ENCODE assay signal across 7 mouse cellular contexts in genomic region chr1:87213735-87214704, GRCm38 (mm10). TPM values are rescaled to one million over a fixed set of nuclear protein-coding genes. Genes with fewer than 3 reads are reported as not detected.
DNase-seq lines count a peak whose midpoint lies in the region; ATAC-seq lines count a peak whose summit lies in the region.

Eif4e2 (plus strand) TSS chr1:87213914.

- ATAC-seq in intestine, embryonic 16.5 days = peak; percentile 98
- ATAC-seq in midbrain, embryonic 11.5 days (ENCODE audit: low FRiP score) = peak; percentile 98

- H3K27me3 ChIP-seq in intestine, embryonic 16.5 days (replicated peaks; ENCODE audit: control insufficient read depth, insufficient read depth, low read length) = no peaks in the 10 kb centered on the region
- H3K27me3 ChIP-seq in midbrain, embryonic 11.5 days (ENCODE audit: control insufficient read depth, insufficient read depth, low read length) = no peaks in the 10 kb centered on the region

- under 1% methylated on average over 85 of the region's 99 CpGs for WGBS in intestine, embryonic 16.5 days
- WGBS in midbrain, embryonic 11.5 days = under 1% methylated on average over 88 of the region's 99 CpGs

- peak within 1 kb of the TSS; percentile 99 for H3K9ac ChIP-seq in intestine, embryonic 16.5 days (ENCODE audit: low read depth, low read length)
- H3K9ac ChIP-seq in midbrain, embryonic 11.5 days (ENCODE audit: low read length) = peak within 1 kb of the TSS; percentile 95

- H3K4me2 ChIP-seq in intestine, embryonic 16.5 days (ENCODE audit: low read depth, low read length) = peak within 1 kb of the TSS; percentile 73
- peak within 1 kb of the TSS; percentile 67 for H3K4me2 ChIP-seq in midbrain, embryonic 11.5 days

- H3K36me3 ChIP-seq in intestine, embryonic 16.5 days (ENCODE audit: control insufficient read depth, insufficient read depth, low read length) = 0 out of 2 replicates have a peak, but pooled peaks cover 3% of the 10 kb centered on the region
- no peaks in the 10 kb centered on the region for H3K36me3 ChIP-seq in midbrain, embryonic 11.5 days (ENCODE audit: control insufficient read depth, insufficient read depth, low read length)

- peak within 1 kb of the TSS; percentile 84 for H3K4me3 ChIP-seq in intestine, embryonic 16.5 days (ENCODE audit: low read length)
- peak within 1 kb of the TSS; percentile 82 for H3K4me3 ChIP-seq in midbrain, embryonic 11.5 days (ENCODE audit: low read depth, low read length)

- intact Hi-C loops in left cerebral cortex, postnatal 36 days (cut with DNase I) = no loop called here

- no peaks in the 10 kb centered on the region for H3K9me3 ChIP-seq in intestine, embryonic 16.5 days (ENCODE audit: control insufficient read depth, low read length)
- no peaks in the 10 kb centered on the region for H3K9me3 ChIP-seq in midbrain, embryonic 11.5 days (ENCODE audit: control insufficient read depth, low read length)

- peak; percentile 90 for DNase-seq in adrenal gland, adult 8-10 months
- peak; percentile 95 for DNase-seq in embryo, embryonic 9.5 days (ENCODE audit: extremely low spot score)
- DNase-seq in gastrocnemius, postnatal 4 days (ENCODE audit: low spot score in 2 of 2) = peak; percentile 85 to 96
- peak; percentile 89 to 91 for DNase-seq in left cerebral cortex, postnatal 36 days (ENCODE audit: low spot score in 2 of 2)
- peak; percentile 98 for DNase-seq in midbrain, embryonic 11.5 days (ENCODE audit: low spot score, missing footprints)
- peak; percentile 93 for DNase-seq in skeletal muscle tissue, adult 2 months (ENCODE audit: low read depth, low spot score)

- peak within 1 kb of the TSS; percentile 99 for H3K27ac ChIP-seq in intestine, embryonic 16.5 days (ENCODE audit: low read length)
- H3K27ac ChIP-seq in midbrain, embryonic 11.5 days (ENCODE audit: low read depth, low read length) = peak within 1 kb of the TSS; percentile 98

- H3K4me1 ChIP-seq in intestine, embryonic 16.5 days (ENCODE audit: control insufficient read depth, insufficient read depth, low read length) = peaks cover 20% of the 10 kb centered on the region
- peaks cover 16% of the 10 kb centered on the region for H3K4me1 ChIP-seq in midbrain, embryonic 11.5 days (ENCODE audit: control insufficient read depth, insufficient read depth, low read length)

RNA-seq across cellular contexts. Expression of gene Eif4e2, which starts in this region (rescaled TPM):
- total RNA-seq in adrenal gland, adult 8-10 months (2022) = 10 to 100 TPM; 69.8 to 78.4 (median 73.4) TPM
- total RNA-seq in gastrocnemius, postnatal 4 days (2021) = 100 to 1,000 TPM; 107 to 110 TPM
- polyA plus RNA-seq in intestine, embryonic 16.5 days (2015; fragmentation: Nextera tagmentation; extraction: Ambion mirVana) = 161 and 172 TPM in 2 replicates
- 10 to 100 TPM; 55.5 to 63.1 TPM for total RNA-seq in left cerebral cortex, postnatal 36 days (2021)
- polyA plus RNA-seq in midbrain, embryonic 11.5 days (2014; fragmentation: Nextera tagmentation; extraction: Ambion mirVana) = 130 and 135 TPM in 2 replicates

Comparison
In these comparisons a context has a peak if more than half of its experiments do, and no peak if none do; other contexts are left out.
1. Peak in every context shown above with its lines: DNase-seq, ATAC-seq, H3K4me3 ChIP-seq and H3K27ac ChIP-seq.